Mouse (Mus musculus) liver, embryonic 14.5 days (tissue): ENCODE data around the gene Rph3a. TPM values are rescaled to one million over a fixed set of nuclear protein-coding genes. Genes with fewer than 3 reads are reported as not detected.

Experiments
- ATAC-seq: fragments of 200-750 bp; cut with Nextera tagmentation; 2 replicates; pipeline ENCODE4 v1.8.0; 2017; ENCODE audit warnings: moderate number of reproducible peaks, mild to moderate bottlenecking, moderate library complexity; ENCODE audit not compliant: insufficient read depth
- DNase-seq, 3 experiments: peaks; one replicate each; pipeline ENCODE4 v3.0.0-alpha.2; 2012 to 2013; ENCODE audit warnings: low read depth in 3 of 3, low spot score in 3 of 3
- H3K27ac ChIP-seq: fragments of 300-500 bp; sonication (generic); 2 replicates; pipeline ENCODE4 v1.5.1; 2014; ENCODE audit warnings: moderate library complexity, mild to moderate bottlenecking, control low read depth, inconsistent platforms
- H3K27me3 ChIP-seq: fragments of 300-500 bp; sonication (generic); 2 replicates; pipeline ENCODE4 v1.6.1; 2014; ENCODE audit warnings: mild to moderate bottlenecking, low read length, moderate library complexity; ENCODE audit not compliant: control insufficient read depth, insufficient read depth
- H3K36me3 ChIP-seq: fragments of 300-500 bp; sonication (generic); replicated peaks from 2 replicates; pipeline ENCODE4 v1.6.1; 2014; ENCODE audit warnings: low read depth; ENCODE audit not compliant: control insufficient read depth, insufficient read depth
- H3K4me1 ChIP-seq, 2 experiments: fragments of 200-500 bp in 1 of 2; fragments of 300-500 bp in 1 of 2; sonication (generic) in 1 of 2; replicated peaks; 2 replicates each; pipeline ENCODE4 v1.6.1; 2012 to 2014; ENCODE audit warnings: antibody characterized with exemption in 1 of 2, inconsistent platforms in 1 of 2, low read length in 1 of 2; ENCODE audit not compliant: control insufficient read depth in 2 of 2, insufficient read depth in 2 of 2
- H3K4me2 ChIP-seq: fragments of 300-500 bp; sonication (generic); 2 replicates; pipeline ENCODE4 v1.6.1; 2014; ENCODE audit warnings: low read depth, mild to moderate bottlenecking, control low read depth, moderate library complexity
- H3K4me3 ChIP-seq, 2 experiments: fragments of 200-500 bp in 1 of 2; fragments of 300-500 bp in 1 of 2; sonication (generic) in 1 of 2; 2 replicates each; pipeline ENCODE4 v1.5.1; 2012 to 2014; ENCODE audit warnings: low read depth in 2 of 2, low read length in 2 of 2, mild to moderate bottlenecking in 2 of 2, control low read depth in 1 of 2, inconsistent platforms in 1 of 2, moderate library complexity in 1 of 2; ENCODE audit not compliant: insufficient read depth in 1 of 2
- H3K9ac ChIP-seq: fragments of 300-500 bp; sonication (generic); replicated peaks from 2 replicates; pipeline ENCODE4 v1.6.1; 2014; ENCODE audit warnings: mild to moderate bottlenecking, control low read depth, moderate library complexity
- H3K9me3 ChIP-seq: fragments of 300-500 bp; sonication (generic); 2 replicates; pipeline ENCODE4 v1.6.1; 2016; ENCODE audit warnings: low read length, mixed read lengths; ENCODE audit not compliant: control insufficient read depth
- CTCF ChIP-seq: IDR thresholded peaks from 2 replicates; pipeline ENCODE4 v1.5.1; 2016; ENCODE audit warnings: antibody characterized with exemption, low read depth, control low read depth
- EP300 ChIP-seq: IDR thresholded peaks from 2 replicates; pipeline ENCODE4 v1.6.1; 2016; ENCODE audit warnings: antibody characterized with exemption, low read depth
- WGBS: fragments of 180-500 bp; shearing (Covaris S2); extraction: QIAGEN DNeasy Blood & Tissue Kit; methylation state at CpG from one replicate; pipeline ENCODE4 v1.1.7; 2014; ENCODE audit not compliant: insufficient replicate concordance; 5-methylcytosine and 5-hydroxymethylcytosine counted together
- polyA plus RNA-seq, 2 experiments: library from polyadenylated mRNA; depleted of rRNA in 1 of 2; stranded (reverse) in 1 of 2; unstranded in 1 of 2; fragments of >200 nt; fragmentation: Nextera tagmentation in 1 of 2; extraction: Ambion mirVana in 1 of 2; gene quantifications; 2 replicates each; pipeline versions ENCODE4 v1.2.1 to v1.2.3; 2012 to 2014

Gene Rph3a
- polyA plus RNA-seq, 2 experiments = not detected

DNA sequence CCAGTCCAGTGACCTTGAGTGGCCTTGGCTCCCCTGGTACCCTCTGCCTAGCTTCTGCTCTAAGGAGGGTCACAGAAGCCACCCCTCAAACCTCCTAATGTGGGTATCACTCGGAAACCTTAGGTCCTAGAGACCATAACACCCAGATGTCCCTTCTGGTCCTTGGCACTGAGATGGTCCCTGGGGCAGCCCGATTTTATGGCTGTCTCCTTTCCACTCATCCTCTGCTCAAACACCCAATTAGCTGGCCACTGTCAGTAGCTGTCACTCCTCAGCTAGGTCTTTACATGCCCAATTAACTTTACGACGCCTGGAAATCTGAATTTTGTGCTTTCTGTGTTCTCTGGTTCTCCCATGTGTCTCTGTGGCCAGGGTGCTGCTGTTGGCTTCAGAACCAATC lies 43.7 kb downstream of the Rph3a start:
- H3K27me3 ChIP-seq = no peaks in the 10 kb centered on the region
- H3K4me1 ChIP-seq = no peaks in the 10 kb centered on the region
- no peak for DNase-seq
- no peak overlapping the region for H3K4me2 ChIP-seq
- H3K36me3 ChIP-seq = no peaks in the 10 kb centered on the region
- no peak for ATAC-seq
- TF ChIP-seq CTCF (no peak), EP300 (no peak)
- no peak overlapping the region for H3K4me3 ChIP-seq
- no peak overlapping the region for H3K27ac ChIP-seq
- H3K9me3 ChIP-seq = no peaks in the 10 kb centered on the region
- 63% methylated on average over 4 of the region's 4 CpGs for WGBS
- no peak overlapping the region for H3K9ac ChIP-seq

DNA sequence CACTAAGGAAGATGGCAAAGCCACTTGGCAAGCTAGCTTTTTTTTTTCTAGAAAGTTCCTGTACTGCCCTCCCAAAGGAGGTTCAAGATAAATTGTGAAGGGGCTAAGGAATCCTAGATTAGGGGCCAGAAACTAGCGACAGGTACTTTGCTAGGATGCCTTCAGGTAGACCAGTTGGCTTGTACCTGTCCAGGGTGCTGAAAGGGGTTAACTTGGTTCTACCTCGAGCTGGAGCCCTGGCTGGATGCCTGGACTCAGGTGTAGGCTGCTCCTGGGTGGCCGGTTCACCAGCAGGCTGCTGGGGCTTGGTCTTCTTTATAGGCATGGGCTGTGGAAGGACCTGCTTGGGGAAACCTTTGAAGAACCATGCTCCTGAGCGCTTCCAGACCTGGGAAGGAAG lies 48.9 kb downstream of the Rph3a start:
- Histone ChIP-seq H3K9ac (no peak overlapping the region), H3K4me3 (no peak overlapping the region), H3K4me1 (no peaks in the 10 kb centered on the region), H3K27me3 (no peaks in the 10 kb centered on the region), H3K36me3 (no peaks in the 10 kb centered on the region), H3K9me3 (no peaks in the 10 kb centered on the region), H3K27ac (no peak overlapping the region), H3K4me2 (no peak overlapping the region)
- TF ChIP-seq EP300 (no peak), CTCF (no peak)
- ATAC-seq (no peak), DNase-seq (no peak)
- WGBS = 38% methylated on average over 4 of the region's 4 CpGs

DNA sequence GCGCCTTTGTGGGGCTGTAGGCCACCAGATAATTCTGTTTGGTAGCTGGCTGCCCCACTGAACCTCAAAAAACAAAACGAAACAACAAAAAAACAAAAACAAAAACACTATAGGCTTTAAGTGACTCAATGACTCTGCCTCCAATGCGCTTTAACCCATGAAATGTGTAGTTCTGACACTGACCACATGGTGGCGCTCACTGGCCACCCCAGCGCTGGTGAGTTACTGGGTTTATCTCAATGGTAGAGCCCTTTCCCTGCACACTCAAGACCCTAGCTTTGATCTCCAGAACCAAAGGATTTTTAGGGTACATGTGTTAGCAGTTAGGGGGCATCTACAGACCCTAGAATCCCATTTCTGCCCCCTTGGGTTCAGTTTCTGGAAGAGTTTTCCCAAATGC lies 55.9 kb downstream of the Rph3a start:
- no peak for DNase-seq
- WGBS = 17% methylated on average over 5 of the region's 5 CpGs
- H3K9me3 ChIP-seq = no peaks in the 10 kb centered on the region

DNA sequence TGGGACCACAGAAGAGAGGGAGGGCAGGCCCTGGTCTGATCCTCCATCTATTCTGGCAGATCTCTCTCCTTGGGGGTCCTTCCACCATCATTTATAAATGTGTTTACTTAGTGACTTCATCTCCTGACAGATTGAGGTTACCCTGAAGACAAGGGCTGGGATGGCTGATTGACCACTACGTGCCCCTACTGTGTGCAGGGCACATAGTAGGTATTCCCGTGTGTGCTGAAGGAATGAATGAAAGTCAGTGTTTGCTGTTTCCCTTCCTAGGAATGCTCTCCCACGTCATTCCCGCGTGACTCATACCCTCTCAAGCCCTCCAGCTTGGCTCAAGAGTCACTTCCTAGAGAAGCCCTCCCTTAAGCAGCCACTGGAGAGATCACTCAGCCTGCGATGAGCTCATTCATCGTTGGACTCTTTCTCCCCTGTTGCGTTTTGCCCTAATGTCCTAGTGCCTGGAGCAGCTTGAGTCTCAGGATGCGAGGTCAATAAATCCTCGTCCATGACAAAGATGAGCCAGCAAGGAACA lies 57.6 kb downstream of the Rph3a start:
- no peaks in the 10 kb centered on the region for H3K9me3 ChIP-seq
- no peaks in the 10 kb centered on the region for H3K36me3 ChIP-seq
- no peak overlapping the region for H3K4me2 ChIP-seq
- no peak overlapping the region for H3K9ac ChIP-seq
- DNase-seq = no peak
- no peaks in the 10 kb centered on the region for H3K27me3 ChIP-seq
- no peak overlapping the region for H3K27ac ChIP-seq
- H3K4me1 ChIP-seq = no peaks in the 10 kb centered on the region
- TF ChIP-seq EP300 (no peak), CTCF (no peak)
- ATAC-seq = no peak
- WGBS = 46% methylated on average over 10 of the region's 10 CpGs
- H3K4me3 ChIP-seq = no peak overlapping the region

More for the DNA sequence above, 55.9 kb downstream of the Rph3a start:
- TF ChIP-seq EP300 (no peak), CTCF (peak; percentile 84)
- no peak overlapping the region for H3K27ac ChIP-seq
- no peak overlapping the region for H3K4me3 ChIP-seq
- H3K4me2 ChIP-seq = no peak overlapping the region
- H3K27me3 ChIP-seq = no peaks in the 10 kb centered on the region
- H3K36me3 ChIP-seq = no peaks in the 10 kb centered on the region
- no peak for ATAC-seq
- H3K4me1 ChIP-seq = no peaks in the 10 kb centered on the region
- H3K9ac ChIP-seq = no peak overlapping the region

DNA sequence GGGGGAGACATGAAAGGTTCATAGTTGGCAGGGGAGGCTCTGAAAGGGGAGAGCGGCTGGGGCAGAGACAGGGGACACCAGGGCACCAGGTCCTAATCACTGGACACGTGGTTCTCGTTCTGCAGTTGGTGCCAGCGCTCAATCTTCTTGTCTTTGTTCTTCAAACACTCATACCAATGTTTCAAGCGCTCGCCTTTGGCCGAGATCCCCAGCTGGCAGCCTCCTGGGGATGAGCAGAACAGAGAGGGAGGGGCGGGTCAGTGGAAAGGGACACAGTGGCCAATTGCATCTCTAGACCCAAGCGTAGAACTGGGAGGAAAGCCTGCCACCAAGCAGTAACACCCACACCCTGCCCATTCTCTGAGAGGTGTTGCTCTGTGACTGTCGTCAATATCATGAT lies 67.8 kb downstream of the Rph3a start:
- no peaks in the 10 kb centered on the region for H3K36me3 ChIP-seq
- H3K27ac ChIP-seq = no peak overlapping the region
- H3K4me1 ChIP-seq = no peaks in the 10 kb centered on the region
- no peak overlapping the region for H3K9ac ChIP-seq
- H3K4me3 ChIP-seq = no peak overlapping the region
- WGBS = 52% methylated on average over 10 of the region's 10 CpGs
- no peak for DNase-seq
- no peak overlapping the region for H3K4me2 ChIP-seq
- TF ChIP-seq EP300 (no peak), CTCF (no peak)
- no peaks in the 10 kb centered on the region for H3K9me3 ChIP-seq
- H3K27me3 ChIP-seq = no peaks in the 10 kb centered on the region
- no peak for ATAC-seq
